Mouse (Mus musculus) lung, postnatal 0 days (tissue): Measurements from ENCODE around the gene Mea1. TPM values are rescaled to one million over a fixed set of nuclear protein-coding genes. Genes with fewer than 3 reads are reported as not detected.

Experiments used
- ATAC-seq: fragments of 200-750 bp; cut with Nextera tagmentation; 2 replicates; pipeline ENCODE4 v1.8.0; 2017; ENCODE audit warnings: moderate library complexity
- DNase-seq: peaks from one replicate; pipeline ENCODE4 v3.0.0-alpha.2; 2016; ENCODE audit warnings: low spot score
- H3K27ac ChIP-seq: fragments of 300-500 bp; sonication (generic); 2 replicates; pipeline ENCODE4 v1.5.1; 2014; ENCODE audit warnings: antibody characterized with exemption, mild to moderate bottlenecking, low read length, mixed read lengths
- H3K27me3 ChIP-seq: fragments of 300-500 bp; sonication (generic); replicated peaks from 2 replicates; pipeline ENCODE4 v1.6.1; 2014; ENCODE audit warnings: low read length, mixed read lengths; ENCODE audit not compliant: insufficient read depth
- H3K36me3 ChIP-seq: fragments of 300-500 bp; sonication (generic); 2 replicates; pipeline ENCODE4 v1.6.1; 2014; ENCODE audit warnings: low read length, mixed read lengths; ENCODE audit not compliant: insufficient read depth
- H3K4me1 ChIP-seq: fragments of 300-500 bp; sonication (generic); 2 replicates; pipeline ENCODE4 v1.6.1; 2014; ENCODE audit warnings: antibody characterized with exemption, low read depth, low read length, mixed read lengths; ENCODE audit not compliant: insufficient read depth
- H3K4me2 ChIP-seq: fragments of 300-500 bp; sonication (generic); replicated peaks from 2 replicates; pipeline ENCODE4 v1.6.1; 2014; ENCODE audit warnings: low read depth, mild to moderate bottlenecking, low read length, moderate library complexity, mixed read lengths
- H3K4me3 ChIP-seq: fragments of 300-500 bp; sonication (generic); 2 replicates; pipeline ENCODE4 v1.5.1; 2014; ENCODE audit warnings: low read depth, low read length
- H3K9ac ChIP-seq: fragments of 300-500 bp; sonication (generic); replicated peaks from 2 replicates; pipeline ENCODE4 v1.6.1; 2014; ENCODE audit warnings: low read depth, mild to moderate bottlenecking
- H3K9me3 ChIP-seq: fragments of 300-500 bp; sonication (generic); 2 replicates; pipeline ENCODE4 v1.6.1; 2016; ENCODE audit warnings: low read length, mixed read lengths
- CTCF ChIP-seq: IDR thresholded peaks from 2 replicates; pipeline ENCODE4 v1.5.1; 2016; ENCODE audit warnings: antibody characterized with exemption, mild to moderate bottlenecking
- EP300 ChIP-seq: IDR thresholded peaks from 2 replicates; pipeline ENCODE4 v1.6.1; 2016; ENCODE audit warnings: antibody characterized with exemption, mild to moderate bottlenecking, control low read depth
- WGBS: fragments of 180-500 bp; shearing (Covaris S2); extraction: QIAGEN DNeasy Blood & Tissue Kit; methylation state at CpG from one replicate; pipeline ENCODE4 v1.1.7; 2014; 5-methylcytosine and 5-hydroxymethylcytosine counted together
- polyA plus RNA-seq: library from polyadenylated mRNA; unstranded; fragments of >200 nt; fragmentation: Nextera tagmentation; extraction: Ambion mirVana; gene quantifications from 2 replicates; pipeline ENCODE4 v1.2.1, GENCODE M21; 2015

The Mea1 gene
- polyA plus RNA-seq, 1 experiment from 2014 or later = 114 TPM

GRCm38 (mm10) chr17:46685913-46686312 lies 7.3 kb downstream of the Mea1 start:
- Histone ChIP-seq H3K4me2 (no peak overlapping the region), H3K9ac (no peak overlapping the region), H3K36me3 (peaks cover 22% of the 10 kb centered on the region; the same call in 1 of the 2 replicates), H3K4me1 (peaks cover 4% of the 10 kb centered on the region; the same call in 1 of the 2 replicates), H3K9me3 (no peaks in the 10 kb centered on the region), H3K27me3 (no peaks in the 10 kb centered on the region), H3K4me3 (no peak overlapping the region), H3K27ac (no peak overlapping the region)
- ATAC-seq (no peak), DNase-seq (no peak)
- no peak for TF ChIP-seq CTCF
- TF ChIP-seq EP300 = no peak
- 90% methylated on average over 6 of the region's 6 CpGs for WGBS

- WGBS = 84% methylated on average over 12 of the region's 12 CpGs
- TF ChIP-seq EP300 (no peak), CTCF (no peak)
Observed at GRCm38 (mm10) chr17:46690665-46691064, 12.1 kb downstream of the Mea1 start.

GRCm38 (mm10) chr17:46691390-46691789 lies 12.8 kb downstream of the Mea1 start:
- DNase-seq (no peak), ATAC-seq (no peak; the same call in 1 of the 2 replicates)
- Histone ChIP-seq H3K27me3 (no peaks in the 10 kb centered on the region), H3K27ac (no peak overlapping the region), H3K9ac (no peak overlapping the region), H3K36me3 (no peaks in the 10 kb centered on the region), H3K9me3 (no peaks in the 10 kb centered on the region), H3K4me3 (no peak overlapping the region), H3K4me1 (no peaks in the 10 kb centered on the region), H3K4me2 (no peak overlapping the region)
- TF ChIP-seq CTCF (no peak), EP300 (no peak)
- 78% methylated on average over 2 of the region's 2 CpGs for WGBS

More at GRCm38 (mm10) chr17:46690665-46691064, 12.1 kb downstream of the Mea1 start:
- H3K9me3 ChIP-seq = no peaks in the 10 kb centered on the region
- H3K9ac ChIP-seq = no peak overlapping the region
- no peak overlapping the region for H3K27ac ChIP-seq
- DNase-seq (no peak), ATAC-seq (no peak)
- no peaks in the 10 kb centered on the region for H3K27me3 ChIP-seq
- no peaks in the 10 kb centered on the region for H3K36me3 ChIP-seq
- H3K4me1 ChIP-seq = no peaks in the 10 kb centered on the region
- H3K4me3 ChIP-seq = no peak overlapping the region
- H3K4me2 ChIP-seq = no peak overlapping the region

GRCm38 (mm10) chr17:46694517-46695063 lies 16.0 kb downstream of the Mea1 start:
- no peak overlapping the region for H3K9ac ChIP-seq
- no peak for ATAC-seq

GRCm38 (mm10) chr17:46698515-46698914 lies 19.9 kb downstream of the Mea1 start:
- 82% methylated on average over 6 of the region's 6 CpGs for WGBS
- Histone ChIP-seq H3K27ac (no peak overlapping the region), H3K9ac (no peak overlapping the region; the same call in 1 of the 2 replicates), H3K4me3 (no peak overlapping the region), H3K4me2 (no peak overlapping the region), H3K36me3 (no peaks in the 10 kb centered on the region), H3K27me3 (no peaks in the 10 kb centered on the region), H3K9me3 (no peaks in the 10 kb centered on the region), H3K4me1 (peaks cover 7% of the 10 kb centered on the region; the same call in 1 of the 2 replicates)
- no peak for TF ChIP-seq CTCF
- TF ChIP-seq EP300 = no peak
- DNase-seq (no peak), ATAC-seq (no peak)

More at GRCm38 (mm10) chr17:46694517-46695063, 16.0 kb downstream of the Mea1 start:
- Histone ChIP-seq H3K27me3 (no peaks in the 10 kb centered on the region), H3K4me1 (no peaks in the 10 kb centered on the region), H3K36me3 (no peaks in the 10 kb centered on the region), H3K4me2 (no peak overlapping the region), H3K4me3 (no peak overlapping the region), H3K9me3 (no peaks in the 10 kb centered on the region), H3K27ac (no peak overlapping the region)
- WGBS = 58% methylated on average over 1 of the region's 1 CpGs
- TF ChIP-seq CTCF (no peak), EP300 (no peak)
- no peak for DNase-seq

- Histone ChIP-seq H3K9me3 (no peaks in the 10 kb centered on the region), H3K27ac (no peak overlapping the region), H3K4me2 (no peak overlapping the region), H3K4me3 (no peak overlapping the region), H3K4me1 (peaks cover 7% of the 10 kb centered on the region; the same call in 1 of the 2 replicates), H3K36me3 (no peaks in the 10 kb centered on the region), H3K9ac (no peak overlapping the region), H3K27me3 (no peaks in the 10 kb centered on the region)
- WGBS = 84% methylated on average over 5 of the region's 5 CpGs
- TF ChIP-seq EP300 (no peak), CTCF (no peak)
- ATAC-seq (no peak), DNase-seq (no peak)
Observed at GRCm38 (mm10) chr17:46699245-46699644, 20.7 kb downstream of the Mea1 start.
